Mouse (Mus musculus): ENCODE measurements at regions not wholly inside any gene's neighbourhood (a gene's known extent, or its start where the extent isn't known, plus 50 kb on each side); places are given as distances from the start of the nearest gene placed in this dataset.

- no peak overlapping the region for H3K27ac ChIP-seq
- H3K9ac ChIP-seq: no peak overlapping the region
- peaks cover 6% of the 10 kb centered on the region; the same call in 1 of the 2 replicates for H3K4me1 ChIP-seq
- H3K4me3 ChIP-seq: no peak overlapping the region
- H3K4me2 ChIP-seq: no peak overlapping the region
- H3K27me3 ChIP-seq (replicated peaks): no peaks in the 10 kb centered on the region
- WGBS: 51% methylated on average over 6 of the region's 6 CpGs
- H3K36me3 ChIP-seq (replicated peaks): no peaks in the 10 kb centered on the region
- no peak for ATAC-seq (replicated peaks)
- H3K9me3 ChIP-seq: no peaks in the 10 kb centered on the region
Observed at GRCm38 (mm10) chr5:74880048-74880437, 164.5 kb downstream of the Chic2 start.

- ATAC-seq (replicated peaks): no peak
- WGBS: 39% methylated on average over 13 of the region's 13 CpGs
Observed at GRCm38 (mm10) chr5:74879098-74880047, 165.2 kb downstream of the Chic2 start.

GRCm38 (mm10) chr5:74877595-74877994 is 167.0 kb downstream of the Chic2 start:
- no peak for ATAC-seq (replicated peaks)
- Histone ChIP-seq H3K27me3 (replicated peaks) (no peaks in the 10 kb centered on the region), H3K4me2 (no peak overlapping the region), H3K36me3 (replicated peaks) (no peaks in the 10 kb centered on the region), H3K9me3 (no peaks in the 10 kb centered on the region), H3K27ac (no peak overlapping the region), H3K4me3 (no peak overlapping the region), H3K9ac (no peak overlapping the region), H3K4me1 (peaks cover 6% of the 10 kb centered on the region; the same call in 1 of the 2 replicates)
- 58% methylated on average over 5 of the region's 5 CpGs for WGBS

More at GRCm38 (mm10) chr5:74879098-74880047, 165.2 kb downstream of the Chic2 start:
- Histone ChIP-seq H3K27me3 (replicated peaks) (no peaks in the 10 kb centered on the region), H3K9me3 (no peaks in the 10 kb centered on the region), H3K27ac (no peak overlapping the region), H3K4me3 (no peak overlapping the region), H3K36me3 (replicated peaks) (no peaks in the 10 kb centered on the region), H3K4me1 (peaks cover 6% of the 10 kb centered on the region; the same call in 1 of the 2 replicates), H3K9ac (no peak overlapping the region), H3K4me2 (no peak overlapping the region)

- H3K36me3 ChIP-seq (replicated peaks): no peaks in the 10 kb centered on the region
- no peak overlapping the region for H3K9ac ChIP-seq
- no peaks in the 10 kb centered on the region for H3K27me3 ChIP-seq (replicated peaks)
- H3K27ac ChIP-seq: no peak overlapping the region
- 75% methylated on average over 6 of the region's 6 CpGs for WGBS
- H3K4me2 ChIP-seq: no peak overlapping the region
- no peak for ATAC-seq (replicated peaks)
- H3K4me1 ChIP-seq: peaks cover 6% of the 10 kb centered on the region; the same call in 1 of the 2 replicates
- no peak overlapping the region for H3K4me3 ChIP-seq
- no peaks in the 10 kb centered on the region for H3K9me3 ChIP-seq
Observed at GRCm38 (mm10) chr5:74877185-74877584, 167.4 kb downstream of the Chic2 start.

- no peak overlapping the region for H3K27ac ChIP-seq
- H3K9ac ChIP-seq: no peak overlapping the region
- H3K36me3 ChIP-seq (replicated peaks): no peaks in the 10 kb centered on the region
- H3K4me1 ChIP-seq: peaks cover 4% of the 10 kb centered on the region; the same call in 1 of the 2 replicates
- no peaks in the 10 kb centered on the region for H3K27me3 ChIP-seq (replicated peaks)
- 70% methylated on average over 6 of the region's 6 CpGs for WGBS
- ATAC-seq (replicated peaks): no peak
- H3K4me2 ChIP-seq: no peak overlapping the region
- H3K9me3 ChIP-seq: no peaks in the 10 kb centered on the region
- H3K4me3 ChIP-seq: no peak overlapping the region
Observed at GRCm38 (mm10) chr5:74874691-74875090, 169.9 kb downstream of the Chic2 start.

- Histone ChIP-seq H3K4me3 (no peak overlapping the region), H3K9me3 (no peaks in the 10 kb centered on the region)
Observed at GRCm38 (mm10) chr5:74870615-74871014, 167.9 kb upstream of the Lnx1 start.

GRCm38 (mm10) chr5:74867113-74867785 is 164.5 kb upstream of the Lnx1 start:
- Histone ChIP-seq H3K4me1 (no peaks in the 10 kb centered on the region), H3K27me3 (replicated peaks) (no peaks in the 10 kb centered on the region), H3K27ac (no peak overlapping the region), H3K4me2 (no peak overlapping the region), H3K9ac (no peak overlapping the region), H3K36me3 (replicated peaks) (no peaks in the 10 kb centered on the region), H3K4me3 (no peak overlapping the region), H3K9me3 (no peaks in the 10 kb centered on the region)
- 95% methylated on average over 11 of the region's 11 CpGs for WGBS
- ATAC-seq (replicated peaks): no peak

More at GRCm38 (mm10) chr5:74870615-74871014, 167.9 kb upstream of the Lnx1 start:
- WGBS: 79% methylated on average over 12 of the region's 12 CpGs
- Histone ChIP-seq H3K4me1 (no peaks in the 10 kb centered on the region), H3K36me3 (replicated peaks) (no peaks in the 10 kb centered on the region), H3K27me3 (replicated peaks) (no peaks in the 10 kb centered on the region), H3K9ac (no peak overlapping the region), H3K4me2 (no peak overlapping the region), H3K27ac (no peak overlapping the region)
- no peak for ATAC-seq (replicated peaks)

- no peak overlapping the region for H3K4me2 ChIP-seq
- ATAC-seq (replicated peaks): no peak
- H3K4me3 ChIP-seq: no peak overlapping the region
- H3K27ac ChIP-seq: no peak overlapping the region
- no peaks in the 10 kb centered on the region for H3K9me3 ChIP-seq
- 79% methylated on average over 7 of the region's 7 CpGs for WGBS
- H3K27me3 ChIP-seq (replicated peaks): no peaks in the 10 kb centered on the region
- no peaks in the 10 kb centered on the region for H3K4me1 ChIP-seq
- H3K36me3 ChIP-seq (replicated peaks): no peaks in the 10 kb centered on the region
- no peak overlapping the region for H3K9ac ChIP-seq
Observed at GRCm38 (mm10) chr5:74866697-74867096, 164.0 kb upstream of the Lnx1 start.

GRCm38 (mm10) chr5:74865446-74865845 is 162.7 kb upstream of the Lnx1 start:
- no peaks in the 10 kb centered on the region for H3K36me3 ChIP-seq (replicated peaks)
- no peak overlapping the region for H3K4me2 ChIP-seq
- no peak for ATAC-seq (replicated peaks)
- H3K27me3 ChIP-seq (replicated peaks): no peaks in the 10 kb centered on the region
- 92% methylated on average over 9 of the region's 9 CpGs for WGBS
- no peaks in the 10 kb centered on the region for H3K4me1 ChIP-seq
- H3K9ac ChIP-seq: no peak overlapping the region
- H3K4me3 ChIP-seq: no peak overlapping the region
- H3K27ac ChIP-seq: no peak overlapping the region
- H3K9me3 ChIP-seq: no peaks in the 10 kb centered on the region

- Histone ChIP-seq H3K4me1 (no peaks in the 10 kb centered on the region), H3K27ac (no peak overlapping the region), H3K9me3 (no peaks in the 10 kb centered on the region), H3K36me3 (replicated peaks) (no peaks in the 10 kb centered on the region), H3K4me3 (no peak overlapping the region), H3K9ac (no peak overlapping the region), H3K27me3 (replicated peaks) (no peaks in the 10 kb centered on the region), H3K4me2 (no peak overlapping the region)
- WGBS: 86% methylated on average over 6 of the region's 6 CpGs
- ATAC-seq (replicated peaks): no peak
Observed at GRCm38 (mm10) chr5:74864540-74865157, 161.9 kb upstream of the Lnx1 start.

- Histone ChIP-seq H3K27ac (no peak overlapping the region), H3K4me3 (no peak overlapping the region), H3K4me1 (no peaks in the 10 kb centered on the region), H3K36me3 (replicated peaks) (no peaks in the 10 kb centered on the region), H3K9ac (no peak overlapping the region), H3K4me2 (no peak overlapping the region), H3K9me3 (no peaks in the 10 kb centered on the region), H3K27me3 (replicated peaks) (no peaks in the 10 kb centered on the region)
- WGBS: 72% methylated on average over 2 of the region's 2 CpGs
- no peak for ATAC-seq (replicated peaks)
Observed at GRCm38 (mm10) chr5:74861297-74861696, 158.6 kb upstream of the Lnx1 start.

GRCm38 (mm10) chr5:74857861-74858260 is 155.1 kb upstream of the Lnx1 start:
- ATAC-seq (replicated peaks): no peak
- H3K4me1 ChIP-seq: no peaks in the 10 kb centered on the region

More at GRCm38 (mm10) chr5:74857861-74858260, 155.1 kb upstream of the Lnx1 start:
- Histone ChIP-seq H3K27me3 (replicated peaks) (no peaks in the 10 kb centered on the region), H3K4me3 (no peak overlapping the region), H3K9ac (no peak overlapping the region), H3K27ac (no peak overlapping the region), H3K4me2 (no peak overlapping the region), H3K36me3 (replicated peaks) (no peaks in the 10 kb centered on the region), H3K9me3 (no peaks in the 10 kb centered on the region)
- WGBS: 66% methylated on average over 5 of the region's 5 CpGs

Measured in midbrain, embryonic 15.5 days (tissue).